Mouse (Mus musculus): ENCODE data around the gene Jmy.

DNA sequence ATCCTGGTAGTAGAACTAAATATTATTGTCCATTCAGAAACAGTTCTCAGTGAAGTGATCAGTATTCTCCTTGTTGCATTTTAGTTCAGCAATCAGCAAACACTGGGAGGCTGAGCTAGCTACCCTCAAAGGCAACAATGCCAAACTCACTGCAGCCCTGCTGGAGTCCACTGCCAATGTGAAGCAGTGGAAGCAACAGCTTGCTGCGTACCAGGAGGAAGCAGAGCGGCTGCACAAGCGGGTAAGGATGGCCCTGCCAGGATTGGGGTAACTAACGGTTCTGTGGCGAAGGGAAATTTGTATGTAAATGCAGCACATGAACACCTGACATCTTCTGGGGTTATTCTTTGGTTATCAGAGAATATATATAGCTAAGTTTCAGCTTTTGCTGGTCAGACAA is 112.2 kb downstream of the Jmy start:
- no peak for TF ChIP-seq POLR2A (IDR thresholded peaks at IDR 0.05; ENCODE audit: extremely low read depth, insufficient read depth, low read length)
- no peak for TF ChIP-seq CTCF (IDR thresholded peaks at IDR 0.05; ENCODE audit: extremely low read depth, insufficient read depth, low read length)

Measured in cortical plate, adult 2 months (tissue).